Mouse (Mus musculus): ENCODE measurements around the gene A030014E15Rik. TPM values are rescaled to one million over a fixed set of nuclear protein-coding genes. Genes with fewer than 3 reads are reported as not detected.
A peak's percentile ranks its signal among the peaks of the same experiment; 100 is the strongest.
"Not testable (repeated sequence)": the region's sequence is repeated elsewhere in the genome, so short reads cannot be mapped to it uniquely, and the experiment has no call there.

A030014E15Rik gene
- not detected in 2 replicates for polyA plus RNA-seq (2015; fragmentation: Nextera tagmentation; extraction: Ambion mirVana)

DNA sequence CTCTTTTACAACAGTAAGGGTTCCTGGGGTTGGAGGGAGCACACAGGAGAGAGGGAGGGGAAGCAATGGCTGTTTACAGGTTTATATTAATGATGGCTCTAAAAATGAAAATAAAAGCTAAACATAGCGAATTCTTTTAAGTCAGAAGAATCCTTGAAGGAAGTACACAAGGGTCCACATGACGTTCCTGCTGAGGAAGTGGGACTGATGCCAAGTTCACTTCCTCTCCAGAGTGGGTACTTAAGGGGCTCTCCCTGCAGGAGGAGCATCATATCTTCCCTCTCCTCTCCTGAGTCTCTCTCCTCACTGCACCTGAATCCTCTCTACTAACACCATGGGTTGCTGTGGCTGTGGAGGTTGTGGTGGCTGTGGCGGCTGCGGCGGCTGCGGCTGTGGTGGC, at the start of gene A030014E15Rik:
A030014E15Rik (plus strand) TSS at position 268 of the 400 bp plus-strand sequence.
- ATAC-seq (ENCODE audit: extremely low read depth, insufficient number of reproducible peaks, low FRiP score, low TSS enrichment), result no peak
- no peaks in the 10 kb centered on the region for H3K36me3 ChIP-seq
- H3K27ac ChIP-seq (replicated peaks), result no peak within 1 kb of the TSS
- H3K4me3 ChIP-seq, result no peak within 1 kb of the TSS
- H3K9me3 ChIP-seq, result no peaks in the 10 kb centered on the region
- WGBS, result 86% methylated on average over 6 of the region's 6 CpGs
- H3K4me2 ChIP-seq, result no peak within 1 kb of the TSS
- H3K9ac ChIP-seq, result no peak within 1 kb of the TSS
- no peaks in the 10 kb centered on the region for H3K4me1 ChIP-seq
- no peaks in the 10 kb centered on the region for H3K27me3 ChIP-seq (replicated peaks)

DNA sequence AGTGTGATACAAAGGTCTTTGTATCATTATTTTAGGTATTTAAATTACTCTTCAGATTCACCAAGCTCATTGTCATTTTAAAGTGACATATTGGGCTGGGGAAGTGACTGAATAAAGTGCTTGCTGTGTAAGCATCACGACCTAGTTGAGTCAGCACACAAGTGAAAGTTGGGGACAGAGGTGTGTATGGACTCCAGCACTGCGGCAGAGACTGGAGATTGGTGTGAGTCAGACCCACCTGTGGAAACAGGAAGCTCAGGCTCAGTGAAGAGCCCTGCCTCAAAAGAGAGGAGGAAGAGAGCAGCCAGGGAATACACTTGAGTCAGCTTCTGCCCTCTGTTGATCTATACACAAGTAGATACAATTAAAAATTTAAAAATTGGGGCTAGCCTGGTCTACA, 45.5 kb upstream of the A030014E15Rik start:
- Histone ChIP-seq H3K27ac (replicated peaks) (no peak overlapping the region), H3K36me3 (peaks cover 69% of the 10 kb centered on the region), H3K27me3 (replicated peaks) (no peaks in the 10 kb centered on the region), H3K4me1 (0 out of 2 replicates have a peak, but pooled peaks cover 4% of the 10 kb centered on the region), H3K9ac (no peak overlapping the region), H3K9me3 (no peaks in the 10 kb centered on the region), H3K4me3 (no peak overlapping the region), H3K4me2 (no peak overlapping the region)
- ATAC-seq (ENCODE audit: extremely low read depth, insufficient number of reproducible peaks, low FRiP score, low TSS enrichment), result no peak
- WGBS, result 83% methylated on average over 2 of the region's 2 CpGs

DNA sequence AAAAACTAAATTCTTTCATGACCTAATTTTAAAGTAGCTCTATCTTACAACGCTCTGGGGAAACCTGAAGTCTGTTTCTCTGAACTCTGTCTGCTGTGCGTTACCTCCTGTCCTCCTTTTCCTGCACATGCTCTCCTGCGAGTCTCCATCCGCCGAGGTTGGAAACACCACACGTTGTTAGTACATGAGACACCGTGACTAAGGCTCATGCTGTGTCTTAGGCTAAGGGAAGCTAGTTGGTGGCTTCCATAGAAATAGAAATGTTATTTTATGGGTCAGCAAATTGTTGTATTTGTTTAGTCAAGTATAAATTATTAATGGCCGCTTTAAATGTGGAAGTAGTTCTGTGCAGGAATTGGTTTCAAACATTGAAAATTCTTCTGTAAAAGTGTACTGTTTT, 44.5 kb upstream of the A030014E15Rik start:
- no peak overlapping the region for H3K27ac ChIP-seq (replicated peaks)
- H3K4me2 ChIP-seq, result no peak overlapping the region
- WGBS, result 87% methylated on average over 8 of the region's 8 CpGs
- no peak for ATAC-seq (ENCODE audit: extremely low read depth, insufficient number of reproducible peaks, low FRiP score, low TSS enrichment)
- H3K36me3 ChIP-seq, result peaks cover 73% of the 10 kb centered on the region
- no peaks in the 10 kb centered on the region for H3K9me3 ChIP-seq
- no peaks in the 10 kb centered on the region for H3K27me3 ChIP-seq (replicated peaks)
- no peak overlapping the region for H3K4me3 ChIP-seq
- H3K4me1 ChIP-seq, result 0 out of 2 replicates have a peak, but pooled peaks cover 4% of the 10 kb centered on the region
- no peak overlapping the region for H3K9ac ChIP-seq

DNA sequence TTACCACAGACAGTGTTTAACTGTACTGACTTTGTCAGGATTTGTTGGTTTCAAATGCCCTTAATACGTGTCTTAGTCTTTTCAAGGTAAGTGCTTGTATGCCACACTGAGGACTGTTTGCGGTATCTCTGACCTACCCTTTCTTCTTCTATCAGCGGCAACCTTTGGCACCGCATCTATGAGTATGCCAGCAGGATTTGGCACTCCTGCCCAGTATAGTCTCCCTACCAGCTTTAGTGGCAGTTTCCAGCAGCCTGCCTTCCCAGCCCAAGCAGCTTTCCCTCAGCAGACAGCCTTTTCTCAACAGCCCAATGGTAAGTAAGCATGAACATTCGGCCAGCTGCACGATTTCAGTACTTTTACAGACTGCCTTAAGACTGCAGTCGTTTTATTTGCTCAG, 31.4 kb upstream of the A030014E15Rik start:
- Histone ChIP-seq H3K4me1 (no peaks in the 10 kb centered on the region), H3K27me3 (replicated peaks) (no peaks in the 10 kb centered on the region), H3K4me3 (no peak overlapping the region), H3K9ac (no peak overlapping the region), H3K4me2 (no peak overlapping the region), H3K36me3 (peaks cover 77% of the 10 kb centered on the region), H3K27ac (replicated peaks) (no peak overlapping the region), H3K9me3 (no peaks in the 10 kb centered on the region)
- ATAC-seq (ENCODE audit: extremely low read depth, insufficient number of reproducible peaks, low FRiP score, low TSS enrichment), result no peak
- 95% methylated on average over 7 of the region's 7 CpGs for WGBS

DNA sequence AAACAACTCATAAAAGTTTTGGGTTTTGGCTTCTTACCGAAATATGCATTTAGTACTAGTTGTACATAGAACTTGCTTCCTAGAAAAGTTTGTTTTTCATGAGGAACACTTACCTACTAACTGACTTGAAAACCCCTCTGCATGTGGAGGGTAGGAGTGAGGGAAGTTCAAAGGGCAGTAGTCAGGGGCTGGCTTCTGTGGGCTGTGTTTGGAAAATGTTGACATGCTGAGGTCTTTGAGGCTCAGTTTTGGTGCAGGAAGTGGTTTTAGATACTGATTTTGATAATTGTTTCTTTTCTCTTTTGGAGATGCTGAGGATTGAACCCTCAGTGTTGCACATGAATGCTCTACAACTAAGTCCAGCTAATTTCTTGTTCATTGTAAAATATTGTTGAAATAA, 24.1 kb upstream of the A030014E15Rik start:
- no peak overlapping the region for H3K4me2 ChIP-seq
- no peak for ATAC-seq (ENCODE audit: extremely low read depth, insufficient number of reproducible peaks, low FRiP score, low TSS enrichment)
- no peaks in the 10 kb centered on the region for H3K9me3 ChIP-seq
- H3K36me3 ChIP-seq, result peaks cover 66% of the 10 kb centered on the region
- H3K27me3 ChIP-seq (replicated peaks), result no peaks in the 10 kb centered on the region
- peaks cover 3% of the 10 kb centered on the region for H3K4me1 ChIP-seq
- H3K4me3 ChIP-seq, result no peak overlapping the region
- WGBS, result 94% methylated on average over 1 of the region's 1 CpGs
- H3K27ac ChIP-seq (replicated peaks), result no peak overlapping the region
- H3K9ac ChIP-seq, result no peak overlapping the region

DNA sequence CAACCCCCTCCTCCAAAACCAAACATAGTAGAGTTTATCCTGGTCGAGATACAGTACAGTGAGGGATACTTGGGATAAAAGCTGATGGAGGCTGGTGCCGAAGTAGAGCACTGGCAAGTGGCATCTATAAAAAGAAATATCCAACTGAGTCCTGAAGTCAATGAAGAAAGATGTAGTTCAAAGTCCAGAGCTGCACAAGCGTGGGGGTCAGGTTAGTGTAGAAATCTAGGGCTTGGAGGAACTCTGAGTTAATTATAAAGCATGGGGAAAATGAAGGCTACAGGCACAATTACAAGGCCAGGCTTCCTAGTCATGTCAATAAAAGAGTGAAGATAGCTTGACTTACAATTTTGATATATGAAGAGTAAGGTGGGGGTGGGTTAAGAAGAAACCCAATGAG, 23.5 kb upstream of the A030014E15Rik start:
- H3K27me3 ChIP-seq (replicated peaks), result no peaks in the 10 kb centered on the region
- peaks cover 65% of the 10 kb centered on the region for H3K36me3 ChIP-seq
- H3K27ac ChIP-seq (replicated peaks), result no peak overlapping the region
- H3K4me2 ChIP-seq, result no peak overlapping the region
- WGBS, result 85% methylated on average over 3 of the region's 3 CpGs
- peaks cover 9% of the 10 kb centered on the region for H3K4me1 ChIP-seq
- no peak for ATAC-seq (ENCODE audit: extremely low read depth, insufficient number of reproducible peaks, low FRiP score, low TSS enrichment)
- H3K9me3 ChIP-seq, result no peaks in the 10 kb centered on the region
- no peak overlapping the region for H3K9ac ChIP-seq
- H3K4me3 ChIP-seq, result no peak overlapping the region

DNA sequence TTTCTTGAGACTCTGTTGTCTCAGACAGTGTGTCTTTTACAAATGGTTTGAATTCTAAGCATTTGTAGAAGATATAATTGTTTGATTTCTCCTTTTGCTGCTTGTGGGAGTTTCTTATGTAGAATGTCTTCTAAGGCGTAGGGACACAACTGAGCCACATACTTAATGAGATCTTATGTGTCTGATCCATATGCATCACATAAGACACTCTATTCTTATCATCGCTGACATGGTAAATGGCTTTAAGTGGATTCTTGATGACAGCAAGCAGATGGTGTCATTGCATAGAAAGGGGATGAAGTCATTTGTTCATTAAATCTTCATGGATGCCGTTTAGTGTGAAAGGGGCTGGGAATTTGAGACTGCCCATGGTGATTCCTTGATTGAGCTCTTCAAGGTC, 18.8 kb upstream of the A030014E15Rik start:
- Histone ChIP-seq H3K36me3 (peaks cover 37% of the 10 kb centered on the region), H3K9ac (no peak overlapping the region), H3K4me1 (peaks cover 16% of the 10 kb centered on the region), H3K27me3 (replicated peaks) (no peaks in the 10 kb centered on the region), H3K4me3 (no peak overlapping the region), H3K27ac (replicated peaks) (peak overlapping the region; percentile 39; the same call in 1 of the 2 replicates), H3K9me3 (no peaks in the 10 kb centered on the region), H3K4me2 (no peak overlapping the region)
- ATAC-seq (ENCODE audit: extremely low read depth, insufficient number of reproducible peaks, low FRiP score, low TSS enrichment), result no peak
- WGBS, result 49% methylated on average over 3 of the region's 3 CpGs

DNA sequence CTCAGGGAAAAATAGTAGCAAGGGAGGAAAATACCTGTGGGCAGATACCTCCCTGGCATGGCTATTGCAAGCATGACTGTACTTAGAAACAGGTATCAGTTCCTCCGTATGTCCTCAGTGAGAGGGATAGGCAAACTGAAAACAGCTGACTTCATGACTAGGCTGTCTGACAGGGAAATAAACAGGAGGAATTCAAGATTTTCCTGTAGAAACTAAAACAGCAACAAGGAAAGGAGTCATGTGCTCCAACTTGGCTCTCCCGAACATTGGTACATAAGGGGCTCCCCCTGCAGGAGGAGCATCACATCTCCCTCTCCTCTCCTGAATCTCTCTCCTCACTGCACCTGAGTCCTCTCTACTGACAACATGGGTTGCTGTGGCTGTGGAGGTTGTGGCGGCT, 11.7 kb upstream of the A030014E15Rik start, which contains the start of gene A030005L19Rik:
A030005L19Rik (plus strand) TSS at position 301 of the 400 bp plus-strand sequence.
- no peak within 1 kb of the TSS for H3K9ac ChIP-seq
- H3K36me3 ChIP-seq, result peaks cover 3% of the 10 kb centered on the region; the same call in 1 of the 2 replicates
- H3K27ac ChIP-seq (replicated peaks), result no peak within 1 kb of the TSS
- WGBS, result 68% methylated on average over 2 of the region's 3 CpGs
- no peaks in the 10 kb centered on the region for H3K9me3 ChIP-seq
- no peaks in the 10 kb centered on the region for H3K27me3 ChIP-seq (replicated peaks)
- no peak within 1 kb of the TSS for H3K4me3 ChIP-seq
- no peaks in the 10 kb centered on the region for H3K4me1 ChIP-seq
- no peak within 1 kb of the TSS for H3K4me2 ChIP-seq
- ATAC-seq (ENCODE audit: extremely low read depth, insufficient number of reproducible peaks, low FRiP score, low TSS enrichment), result no peak

DNA sequence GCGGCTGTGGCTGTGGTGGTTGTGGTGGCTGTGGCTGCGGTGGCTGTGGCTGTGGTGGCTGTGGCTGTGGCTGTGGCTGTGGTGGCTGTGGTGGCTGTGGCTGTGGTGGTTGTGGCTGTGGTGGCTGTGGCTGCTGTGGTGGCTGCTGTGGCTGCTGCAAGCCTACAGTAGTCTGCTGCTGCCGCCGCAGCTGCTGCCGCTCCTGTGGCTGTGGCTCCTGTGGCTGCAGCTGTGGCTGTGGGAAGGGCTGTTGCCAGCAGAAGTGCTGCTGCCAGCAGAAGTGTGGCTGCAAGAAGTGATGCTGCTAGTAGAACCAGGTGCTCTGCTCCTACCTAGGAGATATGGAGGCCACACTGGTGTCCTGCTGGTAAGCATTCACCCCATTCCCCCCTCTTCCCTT, 11.3 kb upstream of the A030014E15Rik start:
- not testable (repeated sequence) for H3K9me3 ChIP-seq; H3K36me3 ChIP-seq; H3K27ac ChIP-seq (replicated peaks); H3K4me3 ChIP-seq; H3K9ac ChIP-seq; H3K4me2 ChIP-seq; H3K27me3 ChIP-seq (replicated peaks); ATAC-seq (ENCODE audit: extremely low read depth, insufficient number of reproducible peaks, low FRiP score, low TSS enrichment); H3K4me1 ChIP-seq
- 100% methylated on average over 1 of the region's 5 CpGs for WGBS

DNA sequence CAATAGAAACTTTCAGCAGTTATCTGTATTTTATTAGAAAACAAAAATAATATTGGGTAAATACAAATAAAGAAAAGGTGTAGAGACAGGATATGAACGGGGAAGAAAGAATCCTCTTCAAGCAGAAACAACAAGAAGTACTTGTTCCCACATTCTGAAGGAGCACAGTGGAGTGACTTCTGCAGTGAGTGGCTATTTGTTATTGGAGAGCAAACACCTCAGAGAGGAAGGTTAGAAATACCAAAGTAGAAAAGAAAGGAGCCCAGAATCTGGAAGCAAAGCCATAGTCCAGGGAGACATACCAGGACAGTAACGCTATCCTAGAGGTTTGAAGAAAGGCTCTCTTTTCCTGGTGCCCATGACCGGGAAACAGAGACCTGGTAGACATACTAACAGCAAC, 5.8 kb downstream of the A030014E15Rik start:
- H3K36me3 ChIP-seq; H3K4me3 ChIP-seq; H3K9ac ChIP-seq; ATAC-seq (ENCODE audit: extremely low read depth, insufficient number of reproducible peaks, low FRiP score, low TSS enrichment); H3K9me3 ChIP-seq; H3K27me3 ChIP-seq (replicated peaks); H3K27ac ChIP-seq (replicated peaks); H3K4me2 ChIP-seq; H3K4me1 ChIP-seq: not testable (repeated sequence)
- WGBS, result 73% methylated on average over 1 of the region's 3 CpGs

DNA sequence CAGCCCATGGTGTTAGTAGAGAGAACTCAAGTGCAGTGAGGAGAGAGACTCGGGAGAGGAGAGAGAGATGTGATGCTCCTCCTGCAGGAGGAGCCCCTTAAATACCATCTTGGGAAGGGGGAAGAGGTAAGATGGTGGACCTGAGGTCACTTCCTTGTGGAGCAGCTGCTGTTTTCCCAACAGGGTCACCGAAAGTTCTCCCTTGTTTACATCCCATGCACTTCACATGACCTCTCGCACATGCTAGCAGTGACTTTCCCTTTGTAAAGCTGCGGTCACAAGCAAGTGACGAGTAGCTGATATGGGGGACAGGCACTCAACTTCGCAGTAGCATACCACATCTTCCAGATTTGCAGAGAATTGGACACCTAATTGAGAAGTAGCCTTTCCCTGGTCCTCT, 6.6 kb downstream of the A030014E15Rik start, which contains the start of gene Gm6217:
Gm6217 (minus strand) TSS at position 74 of the 400 bp plus-strand sequence.
- not testable (repeated sequence) for H3K27me3 ChIP-seq (replicated peaks); ATAC-seq (ENCODE audit: extremely low read depth, insufficient number of reproducible peaks, low FRiP score, low TSS enrichment)
- no CpG with 5 or more reads among the region's 6 CpGs for WGBS

DNA sequence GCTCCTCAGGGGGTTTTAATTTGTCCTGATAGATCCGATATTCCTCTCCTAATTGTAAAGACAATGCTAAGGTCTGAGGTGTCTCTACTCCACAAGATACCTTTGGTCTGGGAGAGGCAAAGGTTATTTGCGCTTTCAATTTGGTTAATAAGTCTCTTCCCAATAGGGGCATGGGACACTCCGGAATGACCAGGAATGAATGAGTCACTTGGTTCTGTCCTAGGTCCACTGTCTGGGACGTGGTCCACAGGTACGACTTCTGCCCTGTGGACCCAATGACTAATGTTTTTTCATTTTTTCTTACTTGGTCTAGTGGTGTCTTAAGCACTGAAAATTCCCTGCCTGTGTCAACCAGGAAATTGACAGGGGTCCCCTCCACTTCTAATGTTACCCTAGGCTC, 13.9 kb downstream of the A030014E15Rik start:
- Histone ChIP-seq H3K9ac (no peak overlapping the region), H3K4me1 (no peaks in the 10 kb centered on the region), H3K36me3 (no peaks in the 10 kb centered on the region), H3K9me3 (peaks cover 17% of the 10 kb centered on the region), H3K27ac (replicated peaks) (no peak overlapping the region), H3K4me2 (no peak overlapping the region), H3K27me3 (replicated peaks) (no peaks in the 10 kb centered on the region), H3K4me3 (no peak overlapping the region)
- 87% methylated on average over 5 of the region's 5 CpGs for WGBS
- no peak for ATAC-seq (ENCODE audit: extremely low read depth, insufficient number of reproducible peaks, low FRiP score, low TSS enrichment)

More for the DNA sequence above, 6.6 kb downstream of the A030014E15Rik start, which contains the start of gene Gm6217:
- H3K27ac ChIP-seq (replicated peaks); H3K4me3 ChIP-seq; H3K9me3 ChIP-seq; H3K4me2 ChIP-seq; H3K9ac ChIP-seq; H3K36me3 ChIP-seq; H3K4me1 ChIP-seq: not testable (repeated sequence)
